Mouse (Mus musculus) ovary, postnatal 14 days (tissue): ENCODE data around the gene Trip13.

ENCODE experiments used
- DNase-seq: peaks from one replicate; pipeline ENCODE4 v3.0.0; 2022; ENCODE audit warnings: low spot score

Gene Trip13

DNA sequence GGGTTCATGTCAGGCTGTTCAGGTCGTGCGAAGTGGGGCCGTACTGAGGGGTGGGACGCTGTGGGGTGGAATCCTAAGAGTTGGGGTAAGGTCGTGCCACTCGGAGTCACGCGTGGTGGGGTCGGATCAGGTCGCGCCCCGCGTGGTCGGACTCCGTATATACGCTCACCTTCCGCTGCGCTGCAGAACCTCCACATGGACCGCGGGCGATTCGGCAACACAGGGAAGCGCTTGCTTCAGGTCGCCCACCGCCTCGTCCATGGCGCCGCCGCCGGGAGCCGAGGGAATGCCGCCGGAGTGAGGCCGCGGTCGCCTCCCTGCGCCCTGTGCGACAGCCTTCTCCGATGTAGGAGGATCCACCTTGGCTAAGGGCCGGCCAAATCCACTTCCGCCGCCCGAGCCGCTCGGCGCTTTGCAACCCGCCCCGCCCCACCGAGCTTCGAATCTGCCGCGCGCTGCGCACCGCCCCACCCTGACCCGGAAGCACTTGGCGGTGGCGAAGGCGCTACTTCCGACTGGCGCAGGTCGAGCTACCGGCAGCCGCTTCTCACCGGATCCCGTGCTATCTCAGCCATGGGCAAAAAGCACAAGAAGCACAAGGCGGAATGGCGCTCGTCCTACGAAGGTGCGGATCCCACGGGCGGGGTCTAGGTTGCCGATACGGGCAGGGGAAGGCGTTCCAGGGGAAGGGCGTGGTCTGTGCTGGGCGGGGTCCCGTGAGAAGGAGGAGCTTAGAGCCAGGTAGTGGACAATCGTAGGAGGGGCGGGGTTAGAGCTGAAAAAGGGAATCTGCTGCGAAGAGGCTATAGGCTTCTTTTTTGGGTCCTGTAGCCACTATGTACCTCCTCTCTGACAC, at the start of gene Trip13, which contains the start of gene Brd9:
Gene Trip13, minus strand, starts transcription at position 464 of the 856 bp plus-strand sequence.
Gene Brd9, plus strand, starts transcription at position 491 of the 856 bp plus-strand sequence.
- peak; percentile 95 for DNase-seq

- no peak for DNase-seq
Observed at GRCm38 (mm10) chr13:73976935-73977334, 39.4 kb upstream of the Trip13 start.

GRCm38 (mm10) chr13:73974523-73974922, 36.9 kb upstream of the Trip13 start:
- DNase-seq = no peak

- DNase-seq = peak; percentile 65
Observed at GRCm38 (mm10) chr13:73970545-73971448, 33.2 kb upstream of the Trip13 start.

DNA sequence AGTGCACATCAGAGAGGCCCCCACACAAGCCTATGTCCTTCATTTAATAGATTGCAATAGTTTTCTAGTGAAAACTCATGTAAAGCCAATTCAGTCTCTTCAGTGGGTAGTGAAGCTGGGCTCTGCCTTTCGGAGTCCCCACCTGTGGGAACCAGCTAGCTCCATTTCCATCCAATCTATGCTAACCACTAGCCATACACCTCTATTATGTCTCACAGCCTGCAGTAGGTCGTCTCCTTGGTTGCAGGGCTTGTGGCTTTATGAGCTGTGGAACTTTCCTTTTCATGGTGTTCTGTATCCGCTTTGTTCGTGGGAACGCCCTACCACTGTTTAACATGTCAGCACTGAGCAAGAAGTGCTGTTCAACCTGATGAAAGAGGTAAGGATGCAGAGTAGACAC, 26.0 kb upstream of the Trip13 start, which contains the start of gene Zdhhc11:
Gene Zdhhc11, plus strand, starts transcription at position 301 of the 400 bp plus-strand sequence.
- DNase-seq = no peak

DNA sequence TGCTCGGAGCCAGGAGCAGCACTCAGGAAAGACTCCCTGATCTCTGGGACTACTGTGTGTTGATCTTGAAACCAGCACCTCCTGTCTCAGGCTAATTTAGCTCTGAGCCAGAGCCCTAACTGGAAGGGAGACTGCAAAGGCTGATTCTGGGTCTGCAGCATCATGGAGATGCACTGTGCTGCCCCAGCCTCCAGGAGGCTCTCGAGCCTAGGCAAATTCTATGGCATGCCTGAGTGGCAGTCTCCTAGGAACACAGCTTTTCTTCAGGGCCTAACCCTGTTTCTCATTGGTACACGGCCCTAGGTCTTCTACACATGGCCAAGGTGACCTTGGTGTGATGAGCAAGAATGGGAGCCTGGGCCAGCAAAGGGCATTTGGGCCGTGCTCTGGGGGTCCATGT, 23.6 kb upstream of the Trip13 start:
- no peak for DNase-seq

- no peak for DNase-seq
Observed at GRCm38 (mm10) chr13:73960117-73960652, 22.6 kb upstream of the Trip13 start.

GRCm38 (mm10) chr13:73955531-73955930, 17.9 kb upstream of the Trip13 start:
- DNase-seq = no peak

- DNase-seq = no peak
Observed at GRCm38 (mm10) chr13:73954666-73955065, 17.1 kb upstream of the Trip13 start.

DNA sequence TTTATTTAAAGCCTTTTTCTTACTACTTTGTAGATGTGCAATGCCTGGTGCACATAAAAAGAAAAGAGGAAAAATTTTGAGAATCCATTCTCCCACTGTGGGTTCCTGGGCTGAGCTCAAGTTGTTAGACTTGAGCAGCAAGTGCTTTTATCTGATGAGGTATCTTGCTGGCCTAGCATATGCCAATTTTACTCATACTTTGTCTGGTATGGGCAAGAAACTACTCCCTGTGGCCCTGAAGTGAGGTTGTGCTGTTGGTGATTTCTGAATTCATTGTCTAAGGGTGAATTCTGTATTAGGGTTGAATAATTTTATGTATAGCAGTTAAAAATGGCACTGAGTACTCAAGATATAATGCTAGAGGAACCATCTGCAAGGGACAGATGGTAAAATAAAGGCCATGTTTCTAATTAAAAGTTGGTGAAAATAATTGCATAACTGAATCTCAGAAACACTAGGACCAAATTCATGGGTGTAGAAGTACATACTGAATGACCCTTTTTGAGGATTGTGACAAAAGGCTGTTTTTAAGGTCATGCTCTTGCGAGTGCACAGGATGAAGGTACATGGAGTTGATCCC, 16.1 kb upstream of the Trip13 start:
- DNase-seq = no peak

- DNase-seq = no peak
Observed at GRCm38 (mm10) chr13:73944606-73945005, 7.0 kb upstream of the Trip13 start.

DNA sequence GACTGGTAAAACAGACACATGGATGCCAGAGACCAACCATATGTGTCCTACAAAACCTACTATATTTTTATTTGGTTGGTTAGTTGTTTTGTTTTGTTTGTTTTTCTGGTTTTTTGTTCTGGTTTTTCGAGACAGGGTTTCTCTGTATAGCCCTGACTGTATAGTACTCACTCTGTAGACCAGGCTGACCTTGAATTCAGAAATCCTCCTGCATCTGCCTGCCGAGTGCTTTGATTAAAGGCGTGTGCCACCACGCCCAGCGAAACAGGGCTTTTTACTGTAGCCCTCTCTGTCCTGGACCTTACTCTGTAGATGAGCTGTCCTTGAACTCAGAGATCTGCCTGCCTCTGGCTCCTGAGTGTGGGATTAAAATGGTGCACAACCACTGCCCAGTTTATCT, 1.5 kb upstream of the Trip13 start:
- no peak for DNase-seq

- DNase-seq = no peak
Observed at GRCm38 (mm10) chr13:73938177-73938560, 585 bp upstream of the Trip13 start.

DNA sequence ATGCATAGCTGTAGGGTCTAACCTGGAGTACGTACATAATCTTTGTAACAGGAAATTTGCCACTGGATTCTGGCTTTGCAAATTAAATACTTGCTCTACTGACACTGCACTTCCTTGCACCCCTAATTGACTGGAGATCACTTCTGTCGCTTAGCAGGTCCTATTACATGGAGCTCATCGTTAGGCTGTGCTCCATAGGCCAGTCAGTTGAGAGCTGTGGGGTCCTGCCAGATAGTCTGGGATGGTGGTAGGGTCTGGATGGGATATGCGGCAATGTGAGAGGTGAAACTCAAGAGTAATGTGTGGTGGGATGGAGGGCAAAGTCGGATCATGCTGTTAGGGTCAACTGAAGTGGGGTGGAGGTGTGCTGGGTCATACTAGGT, 655 bp downstream of the Trip13 start:
- DNase-seq = no peak

DNA sequence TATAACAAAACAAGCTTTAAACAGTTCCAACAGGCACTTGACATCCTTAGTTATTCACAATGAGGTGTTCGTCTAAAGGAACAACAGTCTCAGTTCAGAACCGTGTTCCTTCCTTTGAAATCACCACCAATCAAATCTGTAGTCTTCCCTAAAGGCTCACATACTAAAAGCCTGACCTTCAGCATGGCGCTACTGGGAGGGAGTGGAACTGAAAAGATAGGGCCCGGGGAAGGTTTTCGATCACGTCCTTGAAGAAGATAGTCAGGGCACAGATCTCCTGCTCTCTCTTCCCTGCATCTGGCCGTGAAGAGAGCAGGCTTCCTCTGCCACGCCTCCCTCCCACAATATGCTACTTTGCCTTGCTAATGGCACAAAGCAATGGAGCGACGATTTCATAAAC, 5.4 kb downstream of the Trip13 start:
- no peak for DNase-seq

DNA sequence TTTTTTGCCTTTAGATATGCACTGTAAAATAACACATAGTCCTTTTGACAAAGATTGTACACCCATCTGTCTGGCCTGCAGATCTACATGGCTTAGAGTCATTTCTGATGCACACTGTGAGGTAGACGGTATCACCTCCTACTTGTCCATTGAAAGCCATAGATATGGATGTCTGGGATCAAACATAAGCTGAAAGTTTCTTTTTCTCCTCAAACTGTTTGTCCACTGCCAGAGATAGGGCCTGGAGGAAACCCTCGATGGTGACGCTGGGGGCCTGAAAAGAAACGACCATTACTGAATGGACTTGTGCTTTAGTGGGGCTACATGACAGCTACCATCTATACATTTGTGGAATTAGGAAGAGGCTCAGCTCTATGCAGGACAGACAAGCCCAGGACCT, 24.5 kb downstream of the Trip13 start:
- no peak for DNase-seq

- peak; percentile 48 for DNase-seq
Observed at GRCm38 (mm10) chr13:73907683-73908412, 29.7 kb downstream of the Trip13 start.

- DNase-seq = no peak
Observed at GRCm38 (mm10) chr13:73907136-73907535, 30.4 kb downstream of the Trip13 start.

- no peak for DNase-seq
Observed at GRCm38 (mm10) chr13:73897561-73897960, 40.0 kb downstream of the Trip13 start.

- DNase-seq = no peak
Observed at GRCm38 (mm10) chr13:73892493-73893178, 44.9 kb downstream of the Trip13 start.

GRCm38 (mm10) chr13:73887415-73887874, 50.1 kb downstream of the Trip13 start:
- DNase-seq = peak; percentile 77
